Mouse (Mus musculus) thymus, postnatal 14 days (tissue): ENCODE results near the gene B830017H08Rik.
A peak's percentile ranks its signal among the peaks of the same experiment; 100 is the strongest.

Experiments
- DNase-seq: peaks from one replicate; pipeline ENCODE4 v3.0.0; 2021

Gene B830017H08Rik

DNA sequence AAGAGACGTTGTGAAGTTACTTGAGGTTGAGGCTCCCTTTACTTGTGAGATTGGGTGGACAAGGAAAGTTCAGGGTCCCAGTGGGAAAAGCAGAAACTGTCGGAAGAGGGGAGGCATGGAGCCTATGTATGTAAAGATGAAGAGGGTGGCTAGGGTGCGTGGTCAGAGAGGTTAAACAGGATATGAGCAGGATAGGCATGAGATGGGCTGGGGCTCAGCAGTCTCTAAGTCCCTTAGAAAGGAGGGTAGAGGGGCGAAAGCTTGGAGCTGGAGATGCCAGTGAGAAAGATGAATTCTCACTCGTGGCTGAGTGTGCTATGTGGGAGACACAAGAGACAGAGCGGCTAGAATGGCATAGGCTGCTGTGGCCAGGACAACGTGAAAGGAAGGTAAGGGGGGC lies at the start of gene B830017H08Rik:
Gene B830017H08Rik (plus strand): TSS at position 301 of the 400 bp plus-strand sequence.
- no peak for DNase-seq

DNA sequence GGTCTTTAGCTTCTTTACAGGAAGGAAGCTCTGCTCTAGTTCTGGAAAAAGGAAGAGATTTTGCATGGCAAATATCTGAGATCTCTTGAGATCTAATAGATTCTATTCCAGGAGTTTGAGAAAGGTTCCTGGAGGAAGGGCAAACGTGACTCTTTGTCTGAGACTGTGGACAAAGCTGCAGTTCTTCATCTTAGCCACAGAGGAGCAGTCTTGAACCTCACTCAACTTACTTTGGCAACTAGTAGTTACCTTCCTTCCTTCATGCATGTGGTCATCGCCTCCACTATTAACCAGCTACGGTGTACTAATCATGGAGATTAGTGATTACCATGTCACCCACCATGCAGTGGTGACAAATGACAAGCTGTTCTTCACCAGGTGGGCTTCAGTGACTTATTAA lies 47.6 kb upstream of the B830017H08Rik start:
- no peak for DNase-seq

DNA sequence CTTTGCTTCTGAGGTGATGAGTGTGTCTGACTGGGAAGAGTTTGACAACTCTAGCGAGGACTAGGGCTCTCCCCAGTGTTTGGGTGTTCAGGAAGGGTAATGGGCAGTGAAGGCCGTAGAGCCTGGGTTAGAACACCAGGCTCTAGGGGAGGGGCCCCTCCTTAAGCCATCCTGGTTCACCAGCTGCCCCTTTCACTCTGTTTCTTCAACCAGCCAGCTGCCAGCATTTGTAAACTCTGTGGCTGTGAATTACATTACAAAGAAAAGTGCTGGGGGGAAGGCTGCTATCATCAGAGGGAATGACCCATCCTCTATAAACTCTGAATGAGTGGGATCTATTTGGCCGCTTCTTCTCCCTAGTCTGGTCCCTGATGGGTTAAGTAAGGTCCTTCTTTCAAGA lies 40.2 kb upstream of the B830017H08Rik start:
- no peak for DNase-seq

DNA sequence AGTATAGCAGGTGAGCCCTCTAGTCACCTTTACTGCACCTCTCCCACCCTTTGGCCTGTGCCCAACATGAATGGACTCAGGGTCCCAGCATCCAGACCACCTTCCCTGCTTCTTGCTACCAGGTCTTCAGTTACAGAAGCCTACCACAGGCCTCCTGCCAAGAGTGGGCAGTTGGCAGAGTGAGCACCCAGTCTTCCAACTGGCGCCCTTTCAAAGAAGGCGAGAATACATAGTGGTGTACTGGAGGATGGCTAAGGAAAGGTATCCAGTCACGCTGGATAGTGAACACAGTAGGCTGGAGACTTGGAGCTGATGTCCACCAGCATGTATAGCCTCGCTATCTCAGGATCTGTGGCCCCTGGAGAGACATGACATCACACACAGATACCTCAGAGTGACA lies 38.9 kb upstream of the B830017H08Rik start:
- no peak for DNase-seq

DNA sequence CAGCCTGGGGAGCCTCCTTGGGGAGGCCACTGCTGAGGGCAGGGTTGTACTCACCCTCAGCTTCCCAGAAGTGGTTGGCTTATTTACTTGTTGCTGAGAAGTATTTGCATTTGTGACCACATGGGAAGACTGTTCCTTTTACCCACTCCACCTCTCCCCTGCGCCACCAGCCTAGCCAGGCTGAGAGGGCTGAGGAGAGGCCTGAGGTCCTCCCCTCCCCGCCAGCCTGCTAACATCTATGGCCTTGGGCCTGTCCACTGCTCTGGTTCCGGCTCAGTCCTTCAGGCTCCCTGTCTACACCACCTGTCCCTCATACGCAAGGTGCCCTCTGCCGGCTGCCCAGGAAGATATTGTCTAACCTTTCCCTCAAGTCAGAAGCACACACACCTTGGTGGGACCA lies 37.3 kb upstream of the B830017H08Rik start:
- no peak for DNase-seq

DNA sequence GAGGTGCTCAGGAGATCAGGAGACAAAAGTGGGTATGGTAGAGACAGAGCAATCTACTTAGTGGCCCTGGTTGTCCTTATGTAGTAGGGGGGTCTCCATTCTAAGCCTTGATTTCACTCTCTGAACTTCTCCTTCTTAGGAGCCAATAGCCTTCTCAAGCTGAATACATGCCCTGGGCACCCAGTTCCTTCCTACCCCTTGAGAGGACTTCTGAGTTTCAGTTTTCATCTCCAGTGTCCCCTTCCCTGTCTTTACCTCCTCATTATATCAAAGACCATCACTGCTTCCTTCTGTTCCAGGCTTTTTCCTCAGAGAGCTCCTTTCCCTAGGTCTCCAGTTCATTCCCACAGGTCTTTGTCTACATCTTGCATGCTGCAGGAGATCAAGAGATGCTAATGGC lies 36.4 kb upstream of the B830017H08Rik start:
- no peak for DNase-seq

DNA sequence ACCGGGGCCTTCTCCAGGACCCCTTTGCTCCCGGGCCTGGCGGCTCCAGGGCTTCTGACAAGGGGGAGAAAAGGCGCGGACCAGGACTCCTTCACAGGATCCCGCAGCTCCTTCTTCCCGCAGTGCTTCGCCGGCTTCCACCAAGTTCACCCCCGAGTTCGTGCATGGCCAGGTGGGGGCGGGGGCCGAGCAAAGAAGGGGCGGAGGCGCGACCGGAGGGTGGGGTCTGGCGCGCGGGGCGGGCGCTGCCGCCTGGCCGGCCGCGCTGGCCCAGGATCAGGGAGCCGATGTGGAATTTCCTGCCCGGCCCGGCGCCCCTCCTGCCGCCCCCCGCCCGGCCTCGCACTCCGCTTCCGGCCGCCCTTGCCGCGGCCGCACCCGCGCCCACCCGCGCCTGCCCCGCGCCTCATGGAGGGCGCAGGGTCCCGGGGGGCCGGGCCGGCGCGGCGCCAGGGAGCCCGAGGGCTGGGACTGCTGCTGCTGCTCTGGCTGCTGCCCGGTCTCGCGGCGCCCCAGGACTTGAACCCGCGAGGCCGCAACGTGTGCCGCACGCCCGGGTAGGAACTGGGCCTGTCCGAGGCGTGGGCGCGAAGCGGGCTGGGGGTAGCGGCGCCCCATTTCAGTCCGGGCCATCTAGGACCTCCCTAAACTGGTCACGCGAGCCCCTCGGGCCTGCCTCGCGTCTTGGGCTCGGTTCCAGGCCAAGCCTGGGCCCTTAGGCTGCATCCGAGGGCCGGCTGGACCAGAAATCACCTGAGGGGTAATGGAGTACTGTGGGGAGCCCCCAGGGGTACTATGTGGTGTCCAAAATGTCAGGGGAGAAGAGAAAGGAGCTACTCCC lies 35.7 kb upstream of the B830017H08Rik start, which contains the start of gene Scarf2:
Gene Scarf2 (plus strand): TSS at position 312 of the 841 bp plus-strand sequence.
- no peak for DNase-seq

DNA sequence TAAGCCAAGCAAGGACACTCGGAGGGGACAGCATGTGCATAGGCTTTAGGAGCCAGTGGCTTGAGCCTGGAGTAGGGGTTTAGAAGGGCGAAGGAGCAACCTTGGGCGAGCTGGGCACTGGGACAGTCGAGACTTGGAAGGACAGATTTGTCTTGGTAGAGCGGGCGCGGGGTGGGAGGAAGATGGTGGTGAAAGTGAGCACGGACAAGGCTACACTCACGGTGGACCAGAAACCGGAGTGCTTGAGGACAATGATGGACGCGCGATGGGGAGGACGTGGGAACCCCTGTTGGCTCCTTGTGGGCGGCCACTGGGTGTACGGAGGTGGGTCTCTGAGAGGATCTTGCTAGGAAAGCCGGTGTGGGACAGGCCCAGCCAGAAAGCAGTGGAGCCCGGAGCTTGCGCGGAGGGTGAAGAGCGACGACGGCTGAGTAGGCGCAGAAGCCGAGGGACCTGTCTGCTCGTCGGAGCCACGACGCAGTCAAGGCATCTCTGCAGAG lies 35.1 kb upstream of the B830017H08Rik start:
- no peak for DNase-seq

DNA sequence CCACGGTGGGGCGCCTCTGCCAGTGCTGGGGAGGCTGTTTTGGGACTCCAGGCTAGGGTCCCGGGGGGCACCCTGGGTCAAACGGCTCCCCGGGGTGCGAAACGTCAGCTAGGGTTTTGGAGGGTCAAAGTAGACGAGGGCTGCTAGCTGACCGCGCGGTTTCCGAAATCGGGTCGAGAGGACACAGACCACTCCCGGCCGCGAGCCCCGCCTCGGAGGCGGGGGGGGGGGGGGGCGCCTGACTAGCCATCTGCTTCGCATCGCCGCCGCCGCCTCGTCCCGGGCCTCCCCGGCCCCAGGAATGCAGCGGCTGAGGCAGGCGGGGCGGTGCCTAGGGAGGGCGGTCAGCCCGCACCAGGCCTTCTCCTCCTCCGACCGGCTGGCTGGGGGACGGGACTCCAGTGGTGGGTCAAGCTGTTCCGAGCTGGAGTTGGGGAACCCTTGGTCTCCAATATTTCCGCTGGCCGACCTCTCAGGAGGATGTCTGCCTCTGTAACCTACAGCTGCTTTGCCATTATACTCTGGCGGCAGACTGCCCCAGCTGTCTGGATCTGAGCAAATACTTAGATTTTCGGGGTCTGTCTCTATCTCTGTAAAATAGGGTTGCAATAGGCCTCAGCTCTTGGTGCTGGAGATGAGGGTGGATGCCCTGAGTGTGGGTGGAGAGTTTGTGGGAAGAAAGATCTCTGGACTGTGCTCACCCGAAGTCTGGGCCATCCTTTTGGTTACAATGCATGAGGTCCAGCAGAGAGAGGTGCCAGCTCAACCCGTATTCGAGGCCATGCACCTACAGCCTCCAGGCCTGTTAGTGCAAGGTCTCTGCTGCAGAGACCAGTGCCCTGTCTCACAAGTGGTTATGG lies 34.4 kb upstream of the B830017H08Rik start:
- DNase-seq, result no peak

DNA sequence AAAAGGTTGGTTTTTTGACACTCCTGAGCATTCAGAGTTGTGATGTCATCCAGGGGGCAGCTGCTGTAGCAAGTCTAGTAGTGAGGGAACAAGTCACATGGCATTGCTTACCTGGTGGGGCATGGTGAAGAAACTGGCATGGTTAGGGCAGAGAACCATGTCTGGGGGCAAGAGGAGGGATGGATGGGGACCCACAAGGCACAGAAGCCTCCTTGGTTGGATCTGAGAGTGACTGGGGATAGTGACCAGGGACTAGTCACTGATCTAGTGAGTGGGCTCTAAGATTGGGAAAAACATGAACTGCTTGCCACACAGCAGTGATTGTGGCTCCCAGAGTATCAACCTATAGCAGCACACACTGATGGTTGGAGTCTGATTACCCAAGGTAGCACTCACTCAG lies 33.3 kb upstream of the B830017H08Rik start:
- no peak for DNase-seq

DNA sequence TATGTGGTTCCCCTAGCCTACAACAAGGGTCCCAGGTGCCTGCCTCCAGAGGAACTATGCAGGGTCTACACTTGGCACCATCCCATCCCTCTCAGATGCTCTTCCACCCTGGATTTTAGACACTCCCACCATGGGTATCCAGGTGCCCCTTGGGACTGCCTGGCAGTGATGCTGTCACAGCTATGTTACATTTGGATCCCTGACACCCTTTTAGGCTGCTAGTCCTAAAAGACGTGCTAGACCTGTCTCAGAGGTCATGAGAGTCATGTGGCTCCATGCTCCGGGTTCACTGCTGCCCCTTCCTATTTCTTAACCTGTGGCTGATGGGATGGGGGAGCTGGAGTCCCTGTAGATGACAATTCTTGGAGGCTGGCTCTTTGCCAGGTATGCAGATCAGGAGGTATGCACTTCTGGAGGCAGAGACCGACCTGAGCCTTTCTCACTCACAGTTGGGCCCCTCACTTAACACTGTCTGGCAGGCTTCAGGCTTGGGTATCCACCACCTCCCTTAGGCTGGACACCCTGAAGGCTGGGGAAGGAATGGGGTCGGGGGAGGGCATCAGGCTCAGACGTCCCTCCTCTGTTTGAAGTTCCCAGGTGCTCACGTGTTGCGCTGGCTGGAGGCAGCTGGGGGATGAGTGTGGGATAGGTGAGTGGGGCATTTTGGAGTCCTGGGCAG lies 31.0 kb upstream of the B830017H08Rik start:
- no peak for DNase-seq

DNA sequence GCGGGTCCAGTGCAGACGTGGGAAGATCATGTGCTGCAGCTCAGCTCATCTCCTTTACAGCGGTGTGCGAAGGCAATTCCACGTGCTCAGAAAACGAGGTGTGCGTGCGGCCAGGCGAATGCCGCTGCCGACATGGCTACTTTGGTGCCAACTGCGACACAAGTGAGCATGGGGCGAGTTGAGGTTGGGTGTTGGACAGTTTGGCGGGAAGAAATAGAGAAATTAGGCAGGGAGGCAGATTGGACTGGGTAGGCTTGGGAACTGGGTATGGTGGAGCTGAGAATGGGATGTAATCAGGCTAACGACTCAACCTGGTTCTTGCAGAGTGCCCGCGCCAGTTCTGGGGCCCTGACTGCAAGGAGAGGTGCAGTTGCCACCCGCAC lies 30.5 kb upstream of the B830017H08Rik start:
- no peak for DNase-seq

DNA sequence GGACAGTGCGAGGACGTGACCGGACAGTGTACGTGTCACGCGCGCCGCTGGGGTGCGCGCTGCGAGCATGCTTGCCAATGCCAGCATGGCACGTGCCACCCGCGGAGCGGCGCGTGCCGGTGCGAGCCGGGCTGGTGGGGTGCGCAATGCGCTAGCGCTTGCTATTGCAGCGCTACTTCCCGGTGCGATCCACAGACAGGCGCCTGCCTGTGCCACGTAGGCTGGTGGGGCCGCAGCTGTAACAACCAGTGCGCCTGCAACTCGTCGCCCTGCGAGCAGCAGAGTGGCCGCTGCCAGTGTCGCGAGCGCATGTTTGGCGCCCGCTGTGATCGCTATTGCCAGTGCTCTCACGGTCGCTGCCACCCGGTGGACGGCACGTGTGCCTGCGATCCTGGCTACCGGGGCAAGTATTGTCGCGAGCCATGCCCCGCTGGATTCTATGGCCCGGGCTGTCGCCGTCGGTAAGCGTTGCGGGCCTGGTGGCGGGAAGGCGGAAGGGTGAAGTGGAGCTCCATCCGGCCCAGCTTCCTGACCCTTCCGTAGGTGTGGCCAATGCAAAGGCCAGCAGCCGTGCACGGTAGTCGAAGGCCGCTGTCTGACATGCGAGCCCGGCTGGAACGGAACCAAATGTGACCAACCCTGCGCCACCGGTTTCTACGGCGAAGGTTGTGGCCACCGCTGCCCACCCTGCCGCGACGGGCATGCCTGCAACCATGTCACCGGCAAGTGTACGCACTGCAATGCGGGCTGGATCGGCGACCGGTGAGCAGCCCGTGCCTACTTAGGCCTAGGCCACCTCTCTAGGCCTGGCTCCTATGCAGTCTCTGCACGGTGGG lies 29.9 kb upstream of the B830017H08Rik start:
- peak; percentile 23 for DNase-seq

DNA sequence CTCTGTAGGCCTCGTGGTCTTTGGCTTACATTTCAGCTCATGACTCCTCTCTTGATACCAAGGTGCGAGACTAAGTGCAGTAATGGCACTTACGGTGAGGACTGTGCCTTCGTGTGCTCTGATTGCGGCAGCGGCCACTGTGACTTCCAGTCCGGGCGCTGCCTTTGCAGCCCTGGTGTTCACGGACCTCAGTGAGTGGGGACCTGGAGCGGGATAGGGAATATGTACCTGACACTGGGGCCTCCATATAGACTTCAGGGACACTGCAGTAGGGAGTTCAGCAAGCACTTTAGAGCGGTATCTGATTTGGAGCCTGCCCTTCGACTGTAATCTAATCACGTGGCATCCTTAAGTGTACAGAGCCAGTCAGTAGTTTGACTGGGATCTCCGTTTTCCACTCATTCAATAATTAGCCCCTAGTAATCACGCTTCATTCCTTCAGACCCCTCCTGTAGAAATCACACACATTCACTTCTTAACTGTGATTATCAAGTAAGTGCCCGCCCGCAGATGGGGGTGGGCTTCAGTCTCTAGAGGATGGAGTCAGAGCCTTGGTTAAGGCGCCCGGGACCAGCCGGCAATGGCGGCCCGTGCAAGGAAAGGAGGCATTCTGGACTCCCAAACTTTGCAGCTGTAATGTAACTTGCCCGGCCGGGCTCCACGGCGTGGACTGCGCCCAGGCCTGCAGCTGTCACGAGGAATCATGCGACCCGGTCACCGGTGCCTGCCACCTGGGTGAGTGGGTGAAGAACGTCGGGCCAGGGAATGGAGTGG lies 29.1 kb upstream of the B830017H08Rik start:
- no peak for DNase-seq

DNA sequence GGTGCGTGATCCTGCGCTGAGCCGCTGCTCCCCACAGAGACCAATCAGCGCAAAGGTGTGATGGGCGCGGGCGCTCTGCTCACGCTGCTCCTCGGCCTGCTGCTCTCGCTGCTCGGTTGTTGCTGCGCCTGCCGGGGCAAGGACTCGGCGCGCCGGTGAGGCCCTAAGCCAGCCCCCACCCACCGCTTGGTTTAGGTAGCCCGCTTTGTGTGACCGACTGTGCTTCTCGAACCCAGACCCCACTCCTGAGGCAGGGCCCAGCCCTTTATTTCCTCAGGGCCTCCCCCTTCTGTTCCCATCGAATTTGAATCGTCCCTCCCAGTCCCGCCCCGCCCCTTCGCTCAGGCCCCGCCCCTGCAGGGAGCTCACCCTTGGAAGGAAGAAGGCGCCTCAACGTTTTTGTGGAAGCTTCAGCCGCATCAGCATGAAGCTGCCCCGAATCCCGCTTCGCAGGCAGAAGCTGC lies 28.4 kb upstream of the B830017H08Rik start:
- DNase-seq, result peak; percentile 44

DNA sequence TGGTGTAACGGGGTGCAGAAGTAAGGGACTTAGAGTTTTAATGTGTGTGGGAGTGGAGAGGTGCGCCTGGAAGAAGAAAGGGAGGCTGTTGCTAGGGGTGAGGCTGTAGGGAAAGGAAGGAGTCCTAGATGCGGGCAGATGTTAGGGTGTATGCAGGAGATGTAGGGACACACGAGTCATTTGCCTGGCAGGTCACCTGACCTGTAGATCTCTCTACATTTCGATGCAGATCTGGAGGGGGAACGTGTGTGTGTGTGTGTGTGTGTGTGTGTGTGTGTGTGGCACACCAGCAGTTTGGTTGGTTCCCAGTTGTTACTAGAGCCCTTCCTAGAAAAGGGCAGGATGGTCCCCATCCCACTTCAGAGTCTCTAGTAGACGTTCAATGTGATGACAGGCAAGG lies 27.9 kb upstream of the B830017H08Rik start:
- DNase-seq, result no peak

DNA sequence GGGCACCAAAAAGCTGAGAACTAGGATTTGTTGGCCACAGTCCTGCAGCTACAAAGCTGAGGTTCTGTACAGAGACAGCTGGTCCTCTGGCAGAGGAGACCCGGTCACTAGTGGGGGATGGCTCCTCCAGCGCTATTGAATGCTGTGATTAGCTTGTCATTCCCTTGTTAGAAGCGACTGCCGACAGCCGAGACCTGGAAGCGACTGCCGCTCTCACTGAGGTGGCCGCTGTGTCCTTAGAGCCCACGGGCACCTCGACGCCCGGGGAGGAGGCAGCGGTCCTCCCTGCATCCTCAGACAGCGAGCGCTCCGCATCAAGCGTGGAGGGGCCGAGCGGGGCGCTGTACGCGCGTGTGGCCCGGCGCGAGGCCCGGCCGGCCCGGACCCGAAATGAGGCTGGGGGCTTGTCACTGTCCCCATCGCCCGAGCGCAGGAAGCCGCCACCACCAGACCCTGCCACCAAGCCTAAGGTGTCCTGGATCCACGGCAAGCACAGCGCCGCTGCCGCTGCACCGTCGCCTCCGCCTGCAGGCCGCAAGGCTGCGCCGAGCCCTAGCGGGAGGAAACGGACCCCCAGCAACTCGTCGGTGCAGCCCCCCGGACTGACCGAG lies 26.2 kb upstream of the B830017H08Rik start:
- DNase-seq, result no peak

DNA sequence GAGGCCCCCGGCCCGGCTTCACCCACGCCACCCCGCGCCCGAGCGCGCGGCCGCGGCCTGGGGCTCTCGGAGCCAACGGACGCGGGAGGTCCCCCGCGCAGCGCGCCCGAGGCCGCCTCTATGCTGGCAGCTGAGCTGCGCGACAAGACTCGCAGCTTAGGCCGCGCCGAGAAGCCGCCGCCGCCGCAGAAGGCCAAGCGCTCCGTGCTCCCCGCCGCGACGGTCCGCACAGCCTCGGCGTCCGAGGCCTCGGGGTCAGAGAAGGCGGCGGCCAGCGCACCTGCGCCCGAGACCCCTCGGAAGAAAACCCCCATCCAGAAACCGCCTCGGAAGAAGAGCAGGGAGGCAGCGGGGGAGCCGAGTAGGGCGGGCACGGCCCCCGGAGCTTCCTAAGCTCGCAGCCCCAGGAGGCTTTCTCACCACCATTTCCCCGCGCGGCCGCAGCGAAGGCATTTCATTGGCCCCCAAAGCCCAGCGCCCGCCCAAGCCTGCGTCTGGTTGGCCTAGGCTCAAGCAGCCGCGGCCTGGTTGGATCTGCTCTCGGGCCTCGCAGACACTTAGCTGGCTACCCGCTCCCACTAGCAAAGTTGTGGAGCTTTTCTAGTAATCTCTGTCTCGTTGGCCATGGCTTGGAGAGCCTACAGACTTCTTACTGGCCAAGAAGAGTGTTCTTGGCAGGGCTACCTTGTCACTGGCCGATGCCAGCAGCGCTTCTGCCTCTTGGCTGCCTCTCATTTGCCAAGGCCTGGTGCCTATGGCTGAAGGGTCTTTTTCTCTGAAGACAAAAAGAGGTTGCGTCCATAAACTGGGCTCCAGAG lies 25.5 kb upstream of the B830017H08Rik start:
- peak; percentile 94 for DNase-seq

DNA sequence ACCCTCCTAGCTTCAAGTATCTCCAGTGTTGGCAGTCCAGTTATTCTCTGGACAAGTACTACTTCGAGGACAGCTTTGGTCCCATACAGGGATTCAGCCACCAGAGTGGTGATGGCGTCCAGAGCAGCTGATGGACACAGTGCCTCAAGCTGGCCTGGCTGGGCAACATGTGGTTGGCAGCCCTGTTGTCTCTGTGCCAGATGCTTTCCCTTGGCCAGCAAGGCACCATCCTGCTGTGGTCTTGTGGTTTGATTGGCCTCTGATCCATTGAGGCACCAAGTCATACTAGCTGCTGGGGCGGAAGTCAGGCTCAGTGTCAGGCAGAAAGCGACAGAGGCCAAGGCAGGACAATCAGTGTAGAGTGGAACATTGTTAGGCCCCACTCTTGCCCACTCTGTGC lies 23.8 kb upstream of the B830017H08Rik start:
- no peak for DNase-seq

DNA sequence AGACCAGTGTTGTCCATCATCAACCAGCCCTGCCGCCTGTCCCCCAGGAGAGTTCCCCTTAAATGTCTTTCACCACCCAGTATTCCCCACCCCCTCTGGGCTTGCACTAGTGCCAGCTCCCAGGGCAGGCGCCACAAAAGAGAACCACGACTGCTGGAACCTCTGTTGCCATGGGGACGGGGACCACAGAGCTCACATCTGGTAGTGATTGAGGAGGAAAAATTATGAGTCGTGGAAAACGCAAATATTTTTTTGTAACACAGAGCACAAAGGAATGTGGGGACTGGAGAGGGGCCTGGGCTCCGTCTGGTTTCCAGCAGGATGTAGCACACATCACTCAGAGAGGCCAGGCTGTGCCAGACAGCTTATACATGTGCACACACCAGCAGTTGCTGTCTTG lies 23.2 kb upstream of the B830017H08Rik start:
- no peak for DNase-seq
